Mouse (Mus musculus): ENCODE measurements at regions not wholly inside any gene's neighbourhood (a gene's known extent, or its start where the extent isn't known, plus 50 kb on each side); places are given as distances from the start of the nearest gene placed in this dataset.
A peak's percentile ranks its signal among the peaks of the same experiment; 100 is the strongest.

DNA sequence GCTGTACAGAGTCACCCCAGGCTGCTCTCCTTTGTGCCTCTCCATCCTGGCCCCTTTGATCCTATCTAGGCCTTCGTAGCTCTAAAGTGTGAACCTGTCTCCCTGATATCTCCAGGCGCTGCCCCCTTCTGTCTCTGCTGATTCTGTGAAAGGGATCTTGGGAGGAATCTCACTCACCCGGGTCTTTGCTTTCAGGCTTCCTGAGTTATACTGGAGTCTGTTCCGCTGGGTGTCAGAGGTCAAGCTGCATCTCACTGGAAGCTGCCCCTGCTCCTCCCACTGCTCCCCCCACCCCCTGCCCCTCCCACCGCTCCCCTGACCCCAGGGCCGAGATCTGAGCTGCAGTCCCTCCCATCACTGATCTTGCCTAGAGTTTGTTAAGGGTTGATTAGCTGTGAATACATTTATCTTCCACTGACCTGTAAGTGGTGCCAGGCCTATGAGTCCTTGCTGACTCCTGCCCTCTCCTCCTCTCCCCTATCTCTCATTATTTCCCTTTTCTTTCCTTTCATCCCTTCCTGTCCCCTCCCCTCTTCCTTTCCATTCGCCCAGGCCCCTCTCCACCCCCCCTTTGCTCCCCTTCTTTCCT is 661.6 kb downstream of the Tbc1d22a start:
- no peak for DNase-seq
- intact Hi-C loops (cut with DNase I): no loop called here

DNA sequence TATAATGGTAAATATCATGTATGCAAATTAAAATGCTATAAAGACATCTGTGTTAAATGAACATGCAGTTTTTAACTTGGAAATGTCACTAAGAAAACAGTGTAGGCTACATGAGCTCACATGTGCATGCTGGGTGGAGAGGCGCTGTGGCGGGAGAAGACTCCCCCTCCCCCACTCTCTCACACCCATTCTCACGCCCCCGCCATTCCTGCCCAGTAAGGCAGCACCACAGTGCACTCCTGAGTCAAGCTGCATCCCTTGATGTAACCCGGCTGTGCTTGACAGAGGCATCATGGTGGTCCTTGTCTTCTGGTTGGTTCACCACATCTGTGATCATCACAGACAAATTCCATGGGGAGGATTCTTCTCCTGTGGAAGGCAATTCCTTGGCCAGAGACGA is 647.1 kb upstream of the Fam19a5 start:
- DNase-seq: no peak
- intact Hi-C loops (cut with DNase I): no loop called here

DNA sequence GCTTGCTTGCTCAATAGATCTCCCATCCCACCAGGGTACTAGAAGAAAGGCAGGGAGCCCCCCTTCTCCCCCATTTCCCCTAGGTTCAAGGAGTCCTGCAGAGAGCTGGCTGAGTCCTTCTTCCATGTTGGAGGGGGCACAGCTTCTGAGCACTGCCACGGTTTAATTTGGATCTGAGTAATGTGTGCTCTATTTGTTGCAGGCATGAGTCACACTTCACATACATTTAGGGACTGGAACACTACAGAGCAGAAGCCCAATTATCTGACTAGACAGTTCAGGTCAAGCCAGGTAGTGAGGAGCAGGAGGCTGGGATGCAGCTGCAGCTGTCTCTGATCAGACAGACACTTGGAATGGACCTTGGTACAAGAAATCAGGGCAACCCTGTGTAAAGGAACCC is 644.1 kb upstream of the Fam19a5 start:
- intact Hi-C loops (cut with DNase I): no loop called here
- DNase-seq: no peak

DNA sequence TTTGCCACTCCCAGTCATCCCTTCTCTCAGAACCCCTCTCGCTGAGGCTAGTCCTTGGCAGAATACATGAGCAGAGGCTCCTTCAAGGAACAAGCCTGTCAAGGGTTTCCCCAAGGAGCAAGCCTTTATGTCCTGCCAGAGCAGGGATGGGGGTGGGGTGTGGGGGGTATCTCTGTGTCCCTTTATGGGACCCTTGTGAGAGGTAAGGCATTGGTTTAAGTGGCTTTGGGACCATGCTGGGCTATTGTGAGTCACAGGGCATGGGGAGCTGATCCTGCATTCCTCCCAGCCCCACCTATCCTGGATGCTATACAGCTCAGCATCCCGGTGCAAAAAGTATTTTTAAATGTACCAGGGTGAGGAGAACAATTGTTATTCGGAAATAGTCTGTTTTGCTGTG is 641.1 kb upstream of the Fam19a5 start:
- intact Hi-C loops (cut with DNase I): no loop called here
- DNase-seq: no peak

- no peak for DNase-seq
- intact Hi-C loops (cut with DNase I): no loop called here
These were observed 630.8 kb upstream of the Fam19a5 start for GRCm38 (mm10) chr15:86913276-86913675.

DNA sequence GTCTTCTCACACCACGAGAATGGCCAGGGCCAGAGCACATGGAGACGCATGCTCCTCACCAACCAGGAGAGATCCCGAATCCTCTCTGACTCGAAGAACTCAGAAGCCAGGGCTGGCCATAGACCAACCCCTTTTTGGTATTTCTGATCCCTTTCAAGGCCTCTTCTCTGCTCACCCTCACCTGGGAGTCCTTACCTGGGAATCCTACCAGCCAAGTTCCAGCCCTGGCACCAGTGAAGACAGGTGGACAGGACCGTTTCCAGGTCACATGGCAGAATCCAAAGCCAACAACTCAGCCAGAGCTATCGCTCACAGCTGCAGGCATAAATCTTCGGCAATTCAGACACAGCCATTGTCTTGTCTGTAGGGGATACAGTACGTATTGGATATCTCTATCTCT is 626.2 kb upstream of the Fam19a5 start:
- intact Hi-C loops (cut with DNase I): no loop called here
- DNase-seq: no peak

DNA sequence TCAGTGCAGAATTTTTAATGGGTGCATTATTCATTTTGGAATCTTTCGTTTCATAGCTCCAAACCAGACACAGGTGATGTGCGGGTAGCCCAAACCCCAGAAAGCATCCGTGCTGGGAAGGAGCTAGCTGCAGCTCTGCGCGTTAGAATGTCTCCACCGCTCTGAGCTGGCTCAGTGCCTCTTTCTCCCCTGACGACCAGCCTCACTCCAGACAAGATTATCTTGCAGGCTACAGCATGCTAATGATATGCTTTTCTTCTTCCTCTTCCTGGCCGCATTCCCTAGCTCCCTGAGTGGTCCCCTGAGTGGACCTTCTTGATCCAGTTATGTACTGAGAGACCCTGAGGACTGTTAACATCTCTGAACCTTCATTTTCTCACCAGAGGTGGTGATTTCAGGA is 624.4 kb upstream of the Fam19a5 start:
- intact Hi-C loops (cut with DNase I): no loop called here
- DNase-seq: no peak

- no peak for DNase-seq
- intact Hi-C loops (cut with DNase I): no loop called here
These were observed 623.9 kb upstream of the Fam19a5 start for GRCm38 (mm10) chr15:86920185-86920584.

GRCm38 (mm10) chr15:86921401-86921800 is 622.7 kb upstream of the Fam19a5 start:
- intact Hi-C loops (cut with DNase I): no loop called here
- DNase-seq: no peak

- intact Hi-C loops (cut with DNase I): no loop called here
- DNase-seq: no peak
These were observed 618.9 kb upstream of the Fam19a5 start for GRCm38 (mm10) chr15:86925081-86925749.

DNA sequence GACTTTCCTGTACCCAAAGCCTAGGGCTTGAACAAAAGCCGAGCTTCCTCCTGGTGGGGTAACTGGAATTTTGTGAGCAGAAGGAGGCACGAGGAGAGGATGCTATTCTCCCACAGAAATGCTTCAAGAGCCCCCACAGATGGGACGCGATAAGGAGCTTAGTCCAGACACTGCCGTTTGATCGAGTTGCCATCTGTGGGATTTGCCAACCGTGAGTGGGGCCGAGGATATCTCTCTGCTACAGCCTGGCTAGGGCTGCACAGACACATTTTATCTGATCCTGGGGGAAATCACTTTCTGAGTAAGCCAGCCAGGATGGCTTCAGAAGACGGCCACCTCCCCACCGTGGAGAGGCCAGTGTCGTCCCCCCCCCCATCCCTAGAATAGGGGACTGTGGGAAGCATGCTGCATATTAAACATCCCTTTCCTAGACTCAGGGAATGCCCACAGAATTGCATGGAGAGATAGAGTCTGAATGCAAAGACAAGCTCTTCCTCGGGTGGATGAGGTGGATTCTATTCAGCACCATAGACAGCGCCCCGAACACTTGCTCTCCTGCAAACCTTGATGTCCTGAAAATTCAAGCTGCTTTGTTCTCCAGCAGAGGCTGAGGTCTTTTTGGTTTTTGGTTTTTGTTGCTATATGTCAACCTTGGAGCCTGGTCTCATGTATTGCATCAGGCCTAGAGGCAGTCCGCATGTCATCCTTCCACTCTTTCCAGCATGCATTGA is 611.6 kb upstream of the Fam19a5 start:
- peak; percentile 12 to 41 for DNase-seq
- intact Hi-C loops (cut with DNase I): no loop called here

GRCm38 (mm10) chr15:86937364-86937763 is 606.7 kb upstream of the Fam19a5 start:
- intact Hi-C loops (cut with DNase I): no loop called here
- DNase-seq: no peak

DNA sequence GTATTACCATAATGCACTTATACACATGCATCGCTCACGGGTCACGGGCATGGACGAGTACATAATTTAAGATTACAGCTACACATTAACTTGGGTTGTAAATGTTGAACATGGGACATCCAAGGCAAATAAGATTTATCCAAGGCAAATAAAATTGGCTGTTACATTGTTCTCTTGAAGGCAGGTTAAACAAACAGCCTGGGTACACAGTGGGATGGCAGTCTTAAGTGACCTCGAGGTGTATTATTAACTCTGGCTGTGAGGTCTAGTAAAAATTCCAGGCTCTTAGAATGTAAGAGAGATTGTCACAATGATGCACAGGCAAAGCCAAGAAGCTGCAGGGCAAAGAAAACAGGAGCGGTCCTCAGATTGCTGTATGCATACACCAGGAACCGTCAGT is 599.6 kb upstream of the Fam19a5 start:
- intact Hi-C loops (cut with DNase I): no loop called here
- DNase-seq: no peak

DNA sequence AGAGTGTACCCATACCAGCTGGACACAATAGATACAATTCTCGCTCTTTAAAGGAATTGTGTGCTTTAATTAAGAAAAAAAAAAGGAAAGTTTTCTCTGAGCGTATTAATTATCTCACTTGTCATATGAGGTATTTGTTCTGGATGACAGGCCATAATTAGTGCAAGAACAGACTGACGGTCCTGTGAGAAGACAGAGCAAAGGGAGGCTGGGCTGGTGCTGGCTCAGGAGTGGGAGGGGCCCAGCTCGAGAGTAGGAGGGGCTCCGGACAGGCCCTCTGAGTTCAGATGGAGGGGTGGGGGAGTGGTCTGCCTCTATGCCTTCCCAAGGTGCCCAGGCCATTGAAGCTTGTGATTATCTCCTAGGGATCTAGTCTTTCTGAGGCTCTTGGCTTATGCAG is 591.5 kb upstream of the Fam19a5 start:
- no peak for DNase-seq
- intact Hi-C loops (cut with DNase I): no loop called here

DNA sequence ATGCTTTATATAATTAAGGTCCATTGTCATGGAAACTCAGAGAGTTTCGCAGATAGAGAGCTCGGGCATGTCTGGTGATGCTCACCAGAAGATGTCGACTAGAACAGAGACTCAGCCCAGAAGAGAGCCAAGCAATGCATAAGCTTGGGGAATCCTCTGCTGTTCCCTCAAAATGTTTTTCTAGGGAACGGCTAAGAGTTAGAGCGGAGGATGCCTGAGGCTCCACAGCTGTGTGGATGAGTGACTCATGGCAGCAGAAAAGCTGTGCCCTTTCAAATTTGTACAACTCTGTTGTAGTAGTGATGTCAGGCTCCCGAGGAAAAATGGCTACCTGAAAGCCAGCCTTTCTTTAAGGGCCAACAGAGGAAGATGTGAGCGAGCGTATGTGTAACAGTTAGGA is 586.2 kb upstream of the Fam19a5 start:
- intact Hi-C loops (cut with DNase I): no loop called here
- DNase-seq: no peak

- no peak for DNase-seq
- intact Hi-C loops (cut with DNase I): no loop called here
These were observed 581.2 kb upstream of the Fam19a5 start for GRCm38 (mm10) chr15:86962921-86963320.

DNA sequence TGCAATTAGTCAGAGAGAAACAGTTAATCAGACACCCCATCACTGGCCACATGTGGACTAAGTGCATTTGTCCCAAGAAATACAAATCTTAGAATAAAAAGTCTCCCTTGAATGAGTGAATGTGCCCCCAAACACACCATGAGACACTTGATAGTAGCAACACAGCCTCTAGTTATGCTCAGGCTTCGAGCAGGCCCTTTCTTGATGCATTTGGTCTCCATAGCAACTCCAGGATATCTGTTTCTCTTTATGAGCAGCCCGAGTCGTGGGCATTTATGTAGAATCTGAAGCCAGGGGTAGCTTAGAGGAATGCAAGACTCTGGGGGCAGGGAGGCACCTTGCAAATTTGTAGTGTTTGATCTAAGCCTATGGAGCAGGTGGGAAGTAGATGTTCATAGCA is 580.6 kb upstream of the Fam19a5 start:
- intact Hi-C loops (cut with DNase I): no loop called here
- DNase-seq: no peak

DNA sequence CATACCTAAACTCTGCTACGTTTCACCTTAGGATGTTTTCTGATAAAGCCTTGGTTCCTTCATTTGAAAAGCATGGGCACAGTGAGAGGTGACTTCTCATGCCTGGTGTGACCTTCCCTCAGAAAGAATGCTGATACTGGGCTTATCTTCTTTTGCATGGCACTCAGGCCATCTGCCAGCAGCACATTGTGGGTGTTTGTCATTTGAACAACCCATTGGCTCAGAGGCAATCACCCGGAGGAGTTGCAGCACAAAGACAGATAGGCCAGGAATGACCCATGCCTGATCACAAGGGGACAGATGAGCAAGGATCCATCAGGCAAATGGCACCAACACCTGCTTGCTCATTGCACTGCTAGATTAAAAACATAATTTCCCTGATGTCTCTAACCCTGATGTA is 572.7 kb upstream of the Fam19a5 start:
- intact Hi-C loops (cut with DNase I): no loop called here
- DNase-seq: peak; percentile 11 to 30

DNA sequence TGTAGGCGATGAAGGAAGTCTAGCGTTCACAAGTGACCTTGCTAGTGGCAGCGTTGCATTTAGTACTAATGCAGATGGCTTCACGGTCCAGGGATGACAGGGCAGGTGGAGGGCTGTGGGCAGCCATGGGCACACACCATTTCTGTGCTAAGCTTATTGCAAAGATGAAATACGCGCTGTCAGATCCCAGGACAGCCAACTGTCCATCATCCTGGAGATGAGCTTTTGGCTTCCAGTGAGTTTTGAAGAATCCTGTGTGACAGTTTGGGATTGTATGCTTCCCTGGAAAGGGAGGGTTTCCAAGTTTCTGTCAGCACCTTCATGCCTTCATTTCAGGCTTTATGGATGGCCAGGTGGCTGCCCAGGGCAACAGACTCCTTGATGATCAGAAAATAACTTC is 547.9 kb upstream of the Fam19a5 start:
- DNase-seq: no peak
- intact Hi-C loops (cut with DNase I): no loop called here

DNA sequence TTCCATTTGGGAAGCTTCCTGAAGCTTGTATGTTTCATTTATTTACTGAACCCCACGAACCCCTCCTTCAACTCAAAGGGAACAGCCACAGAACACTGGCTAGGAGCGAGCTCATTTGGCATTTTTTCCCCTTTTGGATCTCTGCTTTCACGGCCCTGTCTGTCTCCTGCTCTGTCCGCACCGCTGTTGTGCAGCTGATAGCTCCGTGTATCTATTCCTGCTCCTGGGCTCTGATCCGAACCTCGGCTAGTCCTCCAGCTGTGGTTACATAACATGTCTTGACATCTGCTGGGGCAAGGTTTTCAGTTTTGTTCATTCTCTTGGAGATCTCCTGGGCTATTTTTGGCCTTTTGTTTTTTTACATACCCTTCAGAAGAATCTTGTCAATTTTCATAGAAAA is 525.1 kb upstream of the Fam19a5 start:
- peak in 1 of 2 experiments; percentile 5 for DNase-seq
- intact Hi-C loops (cut with DNase I): no loop called here

DNA sequence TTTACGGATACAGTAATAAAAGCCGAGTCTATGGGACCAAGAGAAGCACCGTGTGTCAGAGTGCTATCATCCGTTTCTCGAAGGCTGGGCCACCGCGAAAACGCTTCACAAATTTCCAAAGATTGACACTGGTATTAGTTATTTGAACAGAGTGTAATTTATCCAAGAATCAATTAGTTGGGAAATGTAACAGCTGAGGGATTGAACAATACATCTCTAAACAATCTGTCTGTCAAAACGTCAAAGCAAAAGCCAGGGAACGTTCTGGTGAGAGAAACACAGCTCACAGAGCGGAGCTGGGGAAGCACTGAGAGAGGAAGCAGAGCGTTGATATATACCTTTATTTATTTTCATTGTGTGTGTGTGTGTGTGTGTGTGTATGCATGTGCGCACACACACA is 498.1 kb upstream of the Fam19a5 start:
- DNase-seq: no peak
- intact Hi-C loops (cut with DNase I): no loop called here

DNA sequence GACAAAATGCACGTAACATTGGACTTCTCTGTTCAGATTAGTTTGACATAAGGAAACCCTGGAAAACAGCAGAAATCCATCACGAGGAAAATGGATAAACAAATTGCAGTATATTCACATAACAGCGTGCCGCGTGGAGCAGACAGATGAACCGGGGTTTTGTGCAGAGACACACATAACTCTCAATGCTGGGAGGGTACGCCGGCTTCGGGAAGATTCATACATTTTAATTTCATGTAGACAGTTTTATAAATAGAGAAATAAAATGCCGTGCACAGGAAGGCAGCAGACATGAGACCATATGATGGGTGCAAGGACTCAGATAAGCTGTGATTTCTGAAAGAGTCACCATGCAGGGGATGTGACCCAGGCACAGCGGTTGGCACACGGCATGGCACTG is 489.9 kb upstream of the Fam19a5 start:
- no peak for DNase-seq
- intact Hi-C loops (cut with DNase I): no loop called here
